Mouse (Mus musculus) layer of hippocampus, adult 9-11 months (tissue): Measurements from ENCODE around the gene Fgf14.
"Not testable (repeated sequence)": the region's sequence is repeated elsewhere in the genome, so short reads cannot be mapped to it uniquely, and the experiment has no call there.

ENCODE experiments used
- DNase-seq: peaks from one replicate; pipeline ENCODE4 v3.0.0; 2022

The Fgf14 gene

DNA sequence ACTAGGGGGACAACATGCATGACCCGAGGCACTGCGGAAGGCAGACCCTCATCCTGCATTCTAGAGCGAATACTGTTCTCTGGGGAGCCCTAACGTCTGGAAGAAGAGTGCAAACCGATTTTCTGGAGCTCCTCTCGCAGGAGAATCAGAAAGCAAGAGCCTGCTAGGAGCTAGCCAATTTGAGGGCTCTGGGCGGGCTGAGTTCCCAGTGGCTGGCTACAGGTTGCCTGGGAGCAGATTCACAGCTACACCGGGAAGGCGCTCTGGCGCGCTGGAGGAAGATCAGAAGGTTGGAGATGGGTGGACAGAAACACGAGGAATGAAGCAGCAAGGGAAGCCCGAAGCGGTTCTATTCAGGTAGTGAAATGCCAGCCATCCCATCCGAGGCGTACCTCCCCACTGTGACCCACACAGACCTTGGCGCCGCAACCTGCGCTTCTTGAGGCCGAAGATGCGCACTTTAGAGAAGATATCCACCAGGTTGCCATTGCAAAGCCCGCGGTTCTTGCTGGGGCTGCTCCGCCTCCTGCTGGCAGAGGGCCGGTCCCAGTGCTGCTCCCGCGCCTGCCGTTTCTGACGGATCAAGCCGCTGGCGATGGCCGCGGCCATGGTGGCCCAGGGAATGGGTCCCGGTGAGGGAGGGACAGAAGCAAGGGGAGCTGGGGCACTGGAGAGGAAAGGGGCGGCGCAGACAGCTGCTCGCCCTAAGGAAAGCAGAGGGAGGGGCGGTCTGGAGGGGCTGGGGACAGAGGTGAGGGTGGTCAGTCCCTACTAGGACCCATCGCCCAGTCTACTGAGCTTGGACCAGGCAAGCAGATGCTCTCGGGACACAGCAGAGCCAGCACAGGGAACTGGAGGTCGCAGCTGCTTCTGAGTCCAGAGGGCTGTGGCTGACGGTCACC lies 484.8 kb downstream of the Fgf14 start:
- peak; percentile 32 for DNase-seq

DNA sequence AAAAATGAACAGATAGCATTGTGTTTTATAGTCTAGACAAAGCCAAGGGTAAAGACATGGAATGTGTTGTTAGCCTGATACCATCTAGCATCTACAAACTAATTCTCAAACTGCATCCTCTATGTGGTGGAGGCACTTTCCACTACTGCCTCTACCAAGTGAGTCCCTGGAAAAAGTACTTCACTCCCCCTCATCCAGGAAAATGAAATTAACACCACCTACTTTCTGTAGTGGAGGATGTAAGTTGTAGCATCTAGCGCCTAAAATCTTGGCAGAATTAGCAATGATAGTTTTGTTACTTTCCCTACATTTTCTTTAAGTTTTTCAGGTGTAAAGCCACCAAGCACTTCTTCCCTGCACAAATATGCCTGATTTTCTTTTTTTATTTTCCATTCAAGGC lies 496.7 kb downstream of the Fgf14 start:
- no peak for DNase-seq

DNA sequence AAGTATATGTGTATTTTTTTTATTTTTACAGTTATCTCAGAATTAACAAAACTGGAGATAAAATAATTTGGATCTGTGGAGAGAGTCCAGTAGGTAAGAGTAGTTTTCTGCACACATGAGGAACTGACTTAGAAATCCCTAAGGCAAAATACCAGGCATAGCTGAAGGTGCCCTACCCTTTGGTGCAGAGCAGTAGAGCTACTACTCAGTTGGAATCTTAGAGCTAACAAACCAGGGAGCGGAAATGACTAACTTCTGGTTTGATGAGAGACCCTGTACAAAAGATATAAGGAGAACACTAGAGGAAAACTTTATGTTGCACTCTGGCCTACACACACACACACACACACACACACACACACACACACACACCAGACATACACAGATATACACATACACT lies 502.8 kb downstream of the Fgf14 start:
- no peak for DNase-seq

DNA sequence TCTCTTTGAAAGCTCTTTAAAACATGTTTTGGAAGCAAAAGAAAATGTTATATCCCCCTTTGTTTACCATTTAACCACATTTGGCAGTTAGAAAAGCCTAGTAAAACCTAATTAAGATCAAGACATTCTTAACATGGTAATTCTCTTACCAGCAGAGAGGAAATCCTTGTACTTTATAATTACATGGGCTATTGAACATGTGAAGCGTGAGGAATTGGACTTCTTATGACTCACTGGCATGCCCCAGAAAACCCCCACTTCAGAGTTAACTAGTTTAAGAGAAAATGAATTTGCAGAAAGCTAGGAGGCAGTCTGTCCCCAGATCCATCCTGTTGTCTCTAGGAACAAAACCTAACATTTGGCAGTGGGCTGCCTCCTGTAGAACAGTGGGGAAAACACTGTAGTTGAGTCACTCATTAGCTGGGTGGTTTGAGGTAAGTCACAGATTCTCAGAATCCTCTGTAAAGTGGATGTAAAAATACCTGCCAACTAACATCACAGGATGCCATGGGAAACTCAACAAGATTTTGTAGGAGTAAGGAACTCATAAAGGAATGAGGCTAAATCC lies 513.2 kb downstream of the Fgf14 start:
- peak; percentile 21 for DNase-seq

DNA sequence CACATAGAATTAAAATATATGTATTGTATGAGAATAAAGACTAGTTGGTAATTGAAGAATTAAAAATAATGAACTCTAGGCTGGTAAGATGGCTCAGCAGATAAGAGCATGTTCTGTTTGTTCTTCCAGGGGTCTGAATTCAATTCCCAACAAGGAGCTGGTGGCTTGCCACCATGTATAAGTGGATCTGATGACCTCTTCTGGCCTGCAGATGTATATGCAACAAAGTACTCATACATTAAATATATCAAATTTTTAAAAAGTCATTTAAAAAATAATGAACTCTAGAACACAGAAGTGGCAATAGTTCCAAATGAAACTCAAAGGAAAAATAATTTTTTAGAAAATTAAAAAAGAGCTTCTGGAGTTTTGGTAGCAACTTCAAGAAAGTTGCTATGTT lies 529.5 kb downstream of the Fgf14 start:
- DNase-seq, result no peak

DNA sequence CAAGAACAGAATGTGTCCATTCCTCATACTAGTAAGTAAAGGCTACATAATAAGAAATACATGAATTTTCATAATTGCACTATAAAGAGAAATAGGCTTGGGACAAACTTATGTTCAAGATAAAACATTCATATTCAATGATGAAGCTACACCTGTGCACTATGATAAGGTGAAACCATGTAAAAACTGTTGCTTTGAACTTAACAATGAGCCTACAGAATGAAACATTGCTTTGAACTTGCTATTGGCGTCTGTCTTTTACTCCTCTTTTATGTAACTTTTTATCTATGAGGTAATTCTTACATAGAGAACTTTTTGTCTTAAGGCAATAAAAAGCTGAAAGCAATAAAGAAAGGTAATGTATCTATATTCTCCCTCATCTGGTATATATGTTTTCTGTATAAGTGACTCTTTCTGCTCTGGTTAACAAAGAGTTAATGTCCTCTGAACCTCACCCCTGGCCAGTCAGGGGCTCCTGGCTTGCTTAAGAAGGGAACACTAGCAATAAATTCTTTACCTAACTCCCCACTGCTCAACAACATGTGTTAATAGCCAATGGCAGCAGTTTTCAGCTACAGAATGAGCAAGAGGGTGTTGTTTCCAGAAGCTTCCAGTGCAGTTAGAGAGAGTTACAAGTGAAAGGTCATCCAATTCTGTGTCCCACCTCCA lies 569.6 kb downstream of the Fgf14 start:
- DNase-seq, result no peak

DNA sequence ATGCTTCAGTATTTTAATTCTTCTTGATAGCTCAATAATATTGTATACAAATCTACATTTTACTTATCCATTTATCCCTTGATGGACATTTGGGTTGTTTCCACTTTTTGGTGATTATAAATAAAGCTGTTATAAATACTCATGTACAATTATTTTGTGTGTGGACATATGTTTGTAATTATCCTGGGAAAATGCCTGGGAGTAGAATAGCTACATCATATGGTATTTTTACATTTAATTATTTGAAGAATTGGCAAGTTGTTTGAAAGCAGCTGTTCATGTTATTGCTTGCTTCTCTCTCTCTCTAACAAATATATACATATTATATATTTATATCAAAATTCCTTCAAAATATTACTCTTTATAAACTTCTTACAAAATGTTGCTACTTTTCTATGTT lies 593.8 kb downstream of the Fgf14 start:
- DNase-seq, result no peak

DNA sequence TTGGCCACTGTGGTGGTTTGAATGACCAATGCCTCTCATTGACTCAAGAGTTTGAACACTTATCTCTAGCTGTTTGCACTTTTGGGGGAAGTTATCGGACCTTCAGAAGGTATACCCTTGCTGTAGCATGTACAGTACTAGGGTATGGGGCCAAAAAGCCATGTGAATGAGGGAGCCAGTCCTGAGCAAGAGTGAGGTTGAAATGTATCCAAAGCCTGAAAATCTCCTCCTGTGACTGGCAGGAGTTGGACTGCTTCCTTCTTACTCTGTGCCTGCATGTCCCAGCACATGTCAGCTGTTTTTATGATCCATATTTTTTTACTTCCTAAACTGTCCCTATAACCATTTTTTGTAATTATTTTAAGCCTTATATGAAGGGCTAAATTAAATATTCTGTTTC lies 632.9 kb downstream of the Fgf14 start:
- DNase-seq, result no peak

DNA sequence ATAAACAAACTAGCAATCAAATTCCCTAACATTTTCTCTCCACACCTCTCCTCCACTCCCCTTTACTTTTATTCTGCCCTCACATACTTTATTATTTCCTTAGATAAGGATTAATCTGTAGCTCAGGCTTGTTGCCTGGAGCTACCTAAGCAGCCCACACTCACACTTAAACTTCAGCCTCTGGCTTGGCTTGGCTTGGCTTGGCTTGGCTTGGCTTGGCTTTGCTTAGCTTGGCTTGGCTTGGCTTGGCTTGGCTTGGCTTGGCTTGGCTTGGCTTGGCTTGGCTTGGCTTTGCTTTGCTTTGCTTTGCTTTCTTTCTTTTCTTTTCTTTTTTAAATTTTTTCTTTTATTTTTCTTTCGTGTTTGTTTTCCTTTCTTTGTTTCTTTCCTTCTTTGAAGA lies 636.3 kb downstream of the Fgf14 start:
- DNase-seq, result no peak

DNA sequence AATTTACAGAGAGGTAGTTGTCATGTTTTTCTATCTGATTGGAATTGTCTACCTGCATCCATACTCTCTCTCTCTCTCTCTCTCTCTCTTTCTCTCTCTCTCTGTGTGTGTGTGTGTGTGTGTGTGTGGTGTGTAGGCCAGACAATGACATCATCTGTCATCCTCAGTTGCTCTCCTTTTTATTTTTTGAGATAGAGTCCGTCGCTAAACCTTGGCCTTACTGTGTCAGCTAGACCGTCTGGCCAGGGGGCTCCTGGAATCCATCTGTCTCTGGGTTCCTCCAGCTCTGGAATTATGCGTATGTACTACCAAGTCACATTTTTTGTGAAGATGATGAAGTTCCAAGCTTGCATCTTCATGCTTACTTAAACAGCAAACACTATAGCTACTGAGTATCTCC lies 639.5 kb downstream of the Fgf14 start:
- no peak for DNase-seq

DNA sequence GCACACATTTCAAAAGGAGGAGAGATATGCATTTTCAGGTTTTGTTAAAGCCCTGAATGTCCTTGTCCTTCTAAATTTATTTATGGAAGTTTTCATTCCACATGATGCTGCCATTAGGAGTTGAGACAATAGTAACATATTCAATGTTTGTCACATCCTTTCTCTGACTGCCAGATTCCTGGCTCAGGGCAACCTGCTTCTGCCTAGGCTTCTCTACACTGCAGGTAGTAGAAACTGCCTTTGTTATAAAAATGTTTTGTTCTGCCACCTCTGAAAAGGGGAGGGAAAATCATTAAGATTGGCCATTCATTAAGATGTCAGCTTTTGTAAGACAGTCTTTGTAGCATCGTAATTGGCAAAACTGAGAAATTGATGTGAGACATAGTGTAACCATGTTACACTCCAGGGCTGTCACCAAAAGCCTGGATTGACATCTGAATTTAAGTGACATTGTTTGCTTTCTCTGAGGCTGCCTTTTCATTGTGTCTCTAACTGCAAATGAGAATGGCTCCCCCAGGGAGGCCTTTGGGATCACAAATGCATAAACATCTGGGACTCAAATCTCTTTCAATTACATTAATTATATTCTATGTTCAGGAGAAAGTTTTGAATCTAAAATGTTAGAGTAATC lies 640.2 kb downstream of the Fgf14 start:
- no peak for DNase-seq

DNA sequence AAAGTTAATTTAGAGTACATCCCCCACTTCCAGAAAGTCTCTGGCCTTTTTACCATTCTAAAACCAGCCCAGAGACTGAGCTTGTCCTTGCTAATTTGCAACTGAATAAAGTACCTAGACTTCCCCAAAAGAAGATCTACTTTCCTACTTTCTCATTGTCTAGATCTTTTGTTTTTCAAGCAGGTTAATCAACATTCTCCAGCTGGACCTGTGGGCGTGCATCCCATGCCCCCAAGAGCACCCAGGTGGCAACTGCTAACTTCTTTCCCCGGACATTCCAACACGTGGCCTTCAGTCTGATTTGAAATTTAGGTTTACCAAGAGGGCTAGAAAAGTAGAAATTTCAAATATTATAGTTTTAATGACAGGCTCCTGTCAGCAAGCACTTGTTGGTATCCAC lies 643.6 kb downstream of the Fgf14 start:
- not testable (repeated sequence) for DNase-seq

DNA sequence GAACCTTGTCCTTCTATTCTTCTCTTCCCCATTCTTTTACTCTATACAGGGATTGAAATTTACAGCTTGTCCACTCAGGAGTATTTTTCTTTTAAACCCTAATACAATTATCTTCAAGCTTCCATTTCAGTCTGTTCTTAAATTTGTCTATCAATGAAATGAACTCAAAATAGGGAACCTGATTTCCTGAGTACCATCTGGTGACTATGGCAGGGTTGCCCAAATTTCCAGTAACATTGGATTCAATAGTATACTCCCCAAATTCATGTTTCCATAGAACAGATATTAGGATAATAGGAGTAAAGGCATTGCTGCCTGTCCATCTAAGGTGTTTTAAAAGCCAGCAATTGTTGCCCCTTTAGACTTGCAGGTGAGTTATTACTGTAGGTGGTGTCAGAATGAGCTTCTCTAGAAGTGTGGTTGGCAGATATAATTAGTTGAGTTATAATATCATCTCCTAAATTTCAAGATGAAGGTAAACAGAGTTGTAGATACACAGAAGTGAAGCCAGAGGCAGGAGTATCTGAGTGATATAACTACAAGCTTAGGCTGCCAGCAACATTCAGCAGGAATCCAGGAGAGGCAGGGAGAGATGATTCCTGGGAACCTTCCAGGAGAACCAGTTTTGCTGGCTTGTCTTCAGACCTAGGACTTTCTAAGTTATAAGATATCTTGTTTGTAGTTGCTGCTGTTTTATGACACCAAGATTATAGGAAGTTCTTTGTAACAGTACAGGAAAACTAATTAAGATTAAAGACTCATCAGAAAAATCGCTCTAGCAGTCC lies 648.8 kb downstream of the Fgf14 start:
- DNase-seq, result no peak

DNA sequence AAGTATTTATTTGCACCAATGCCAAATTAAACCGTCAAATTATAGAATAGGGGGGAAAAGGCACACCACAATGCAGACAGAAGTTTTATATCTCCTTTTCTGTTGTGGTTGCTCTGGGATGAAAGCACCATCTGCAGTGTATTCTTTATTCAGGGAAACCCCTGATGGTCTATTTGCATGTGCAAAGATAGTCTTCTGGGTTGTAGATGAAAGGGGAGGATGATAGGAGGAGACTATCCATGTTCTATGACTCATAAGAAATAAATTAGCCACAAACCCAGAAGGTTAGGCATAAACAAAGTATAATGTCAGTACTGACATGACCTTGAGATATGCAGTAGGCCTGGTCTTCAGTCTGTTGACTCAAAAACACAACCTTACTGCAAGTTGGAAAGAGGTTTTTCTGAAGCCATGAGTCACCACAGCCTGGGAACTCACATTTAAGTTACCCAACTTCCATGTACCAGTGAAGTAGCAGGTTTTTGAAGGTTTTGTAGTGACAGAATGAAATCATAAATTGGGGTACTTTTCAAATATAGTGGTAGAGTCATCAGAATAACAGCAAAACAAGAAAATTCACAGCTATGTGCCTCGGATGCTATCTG lies 686.2 kb downstream of the Fgf14 start:
- DNase-seq, result no peak

DNA sequence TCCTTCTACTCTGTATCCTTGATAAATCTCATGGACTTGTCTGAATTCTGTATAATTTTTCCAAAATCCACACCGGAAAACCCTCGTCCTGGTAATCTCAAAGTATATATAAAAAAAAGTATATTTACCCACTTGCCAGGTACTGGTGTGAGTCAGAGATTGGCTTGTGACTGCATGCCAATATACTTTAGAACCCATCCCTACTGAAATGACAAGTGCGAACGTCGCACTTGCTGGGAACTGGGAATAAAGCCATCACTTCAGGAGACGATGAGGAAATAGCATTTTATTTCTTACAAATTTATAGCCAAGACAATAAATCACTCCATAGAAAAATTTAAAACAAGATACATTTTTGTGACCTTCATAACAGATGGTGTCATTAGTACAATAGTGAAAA lies 708.9 kb downstream of the Fgf14 start:
- no peak for DNase-seq

DNA sequence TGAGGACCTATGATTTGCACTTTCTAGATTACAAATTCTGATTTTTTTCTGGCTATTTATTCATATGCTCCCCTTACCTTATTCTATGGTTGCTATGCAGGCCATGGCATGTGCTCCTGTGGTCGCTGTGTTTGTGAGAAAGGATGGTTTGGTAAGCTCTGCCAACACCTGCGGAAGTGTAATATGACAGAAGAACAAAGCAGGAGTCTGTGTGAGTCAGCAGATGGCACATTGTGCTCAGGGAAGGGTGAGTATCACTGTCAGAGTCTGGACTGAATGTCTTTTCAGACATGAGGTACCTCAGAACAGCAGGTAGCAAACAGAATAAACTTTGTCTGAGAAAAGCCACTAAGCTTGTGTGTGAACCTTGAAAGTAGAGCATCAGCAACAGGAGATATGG lies 710.4 kb downstream of the Fgf14 start:
- DNase-seq, result no peak
